Mouse (Mus musculus) liver, postnatal 0 days (tissue): ENCODE measurements around the gene Gm43191.

Experiments used
- CTCF ChIP-seq: sonication (generic); IDR thresholded peaks from 2 replicates; pipeline ENCODE4 v1.5.1; 2016; ENCODE audit warnings: antibody characterized with exemption, low read depth
- EP300 ChIP-seq: IDR thresholded peaks from 2 replicates; pipeline ENCODE4 v1.6.1; 2016; ENCODE audit warnings: antibody characterized with exemption, low read depth, mild to moderate bottlenecking

- TF ChIP-seq CTCF (no peak), EP300 (no peak)
These were observed 81.4 kb downstream of the Gm43191 start for GRCm38 (mm10) chr3:116599705-116600104.
